Mouse (Mus musculus): Measurements from ENCODE around the gene Ppp1r9a.

The Ppp1r9a gene

DNA sequence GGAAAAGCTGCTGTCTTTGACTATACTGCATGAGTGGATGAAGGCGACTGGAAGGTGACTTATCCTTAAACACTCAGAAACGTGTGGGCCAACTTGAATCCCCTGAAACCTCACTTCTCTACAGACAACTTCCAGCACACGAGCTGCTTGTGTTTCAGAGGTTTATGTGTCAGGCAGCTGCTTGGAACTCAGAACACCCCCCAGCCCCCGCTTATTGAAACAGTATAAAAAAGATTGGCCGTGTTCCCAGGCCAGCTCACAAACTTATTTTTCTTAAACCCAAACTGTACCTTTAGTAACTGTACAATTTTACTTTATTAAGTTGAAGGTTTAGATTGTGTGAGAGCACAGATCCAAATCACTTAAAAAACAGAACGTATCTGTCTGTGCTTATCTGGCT lies 53.9 kb downstream of the Ppp1r9a start:
- no peak for DNase-seq (ENCODE audit: low spot score)

DNA sequence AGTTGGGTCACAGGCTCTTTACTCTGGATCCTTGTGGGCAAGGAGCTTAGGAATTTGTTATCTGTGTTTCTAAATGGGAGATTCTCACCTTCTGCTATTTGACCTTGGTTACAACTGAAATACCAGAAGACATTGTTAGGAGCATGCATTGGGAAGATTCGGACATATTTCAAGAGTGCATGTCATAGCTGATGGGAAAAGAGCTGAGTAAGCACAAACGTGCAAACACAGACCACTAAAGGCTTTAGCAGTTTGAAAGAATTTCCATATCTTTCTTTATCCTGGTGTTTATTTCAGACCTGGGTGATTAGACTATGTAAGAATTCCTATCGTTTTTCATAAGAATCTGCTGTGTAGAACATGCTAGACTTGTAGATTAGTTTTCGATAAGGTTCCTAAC lies 59.5 kb downstream of the Ppp1r9a start:
- no peak for DNase-seq (ENCODE audit: low spot score)

DNA sequence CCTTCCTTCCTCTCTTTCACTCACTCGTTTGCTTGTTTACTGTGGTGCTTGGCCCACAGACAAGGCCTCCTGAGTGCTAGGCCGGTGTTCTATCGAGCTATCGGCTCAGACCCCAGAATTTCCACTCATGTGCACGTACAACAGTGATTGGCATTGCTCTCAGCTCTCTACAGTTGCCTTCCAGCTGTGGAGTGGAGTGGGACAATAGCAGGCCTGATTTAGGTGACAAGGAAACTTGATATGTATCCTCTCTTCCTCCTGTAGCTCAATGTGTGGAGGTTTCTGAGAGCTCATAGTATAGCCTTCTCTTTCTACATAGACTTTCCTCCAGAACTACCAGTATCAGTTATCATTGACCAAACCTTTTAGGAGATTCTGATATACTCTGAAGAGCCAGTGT lies 60.3 kb downstream of the Ppp1r9a start:
- no peak for DNase-seq (ENCODE audit: low spot score)

DNA sequence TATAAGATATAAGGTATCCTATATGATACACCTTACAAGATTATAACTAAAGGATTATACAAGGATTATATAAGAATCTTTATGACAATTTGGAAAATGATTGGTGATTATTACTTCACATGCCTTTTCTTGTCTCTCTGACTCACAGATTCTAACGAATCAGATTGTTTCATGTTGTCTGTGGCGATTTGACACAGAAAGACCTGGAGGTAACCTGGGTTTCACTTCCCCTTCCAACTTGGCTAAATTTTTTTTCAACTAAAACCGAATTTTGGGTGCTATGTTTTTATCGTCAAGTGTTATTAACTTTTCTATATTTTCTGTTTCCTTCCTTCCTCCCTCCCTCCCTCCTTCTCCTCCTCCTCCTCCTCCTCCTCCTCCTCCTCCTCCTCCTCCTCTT lies 64.5 kb downstream of the Ppp1r9a start:
- DNase-seq (ENCODE audit: low spot score), result no peak

DNA sequence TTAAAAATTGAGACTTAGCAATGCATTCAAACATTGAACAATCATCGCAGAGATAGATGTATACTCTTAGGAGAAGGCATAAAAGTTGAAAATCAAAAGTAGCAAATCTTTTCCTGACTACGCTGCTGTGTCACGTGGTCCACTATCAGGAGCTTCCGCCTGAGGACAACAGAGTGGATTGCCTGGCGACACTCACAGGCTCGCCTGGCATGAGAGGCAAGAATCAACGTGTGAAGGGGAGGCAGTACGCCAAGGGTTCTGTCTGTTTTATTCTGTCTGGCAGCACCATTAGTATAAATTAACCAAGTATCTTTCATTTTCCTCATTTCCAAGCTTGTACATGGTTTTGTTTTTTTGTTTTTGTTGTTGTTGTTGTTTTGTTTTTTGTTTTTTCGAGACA lies 68.5 kb downstream of the Ppp1r9a start:
- no peak for DNase-seq (ENCODE audit: low spot score)

DNA sequence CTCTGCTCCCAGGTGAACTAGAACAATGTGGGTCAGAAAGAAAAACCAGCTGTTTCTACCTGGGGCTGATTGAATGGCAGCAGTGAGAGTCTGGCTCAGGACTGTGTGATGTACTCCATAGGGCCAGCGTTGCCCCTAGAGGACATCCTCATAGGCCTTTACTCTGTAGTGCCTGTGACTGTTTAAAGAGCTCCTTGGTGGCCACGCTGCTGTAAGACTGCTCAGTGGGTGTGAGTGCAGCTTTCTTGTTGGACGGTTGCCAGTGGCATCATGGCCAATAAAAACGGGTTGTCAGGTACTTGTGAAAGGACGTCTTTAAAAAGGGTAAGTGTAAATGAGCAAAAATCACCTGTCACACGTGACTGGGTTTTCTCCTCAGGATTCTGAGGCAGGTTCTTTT lies 70.1 kb downstream of the Ppp1r9a start:
- no peak for DNase-seq (ENCODE audit: low spot score)

DNA sequence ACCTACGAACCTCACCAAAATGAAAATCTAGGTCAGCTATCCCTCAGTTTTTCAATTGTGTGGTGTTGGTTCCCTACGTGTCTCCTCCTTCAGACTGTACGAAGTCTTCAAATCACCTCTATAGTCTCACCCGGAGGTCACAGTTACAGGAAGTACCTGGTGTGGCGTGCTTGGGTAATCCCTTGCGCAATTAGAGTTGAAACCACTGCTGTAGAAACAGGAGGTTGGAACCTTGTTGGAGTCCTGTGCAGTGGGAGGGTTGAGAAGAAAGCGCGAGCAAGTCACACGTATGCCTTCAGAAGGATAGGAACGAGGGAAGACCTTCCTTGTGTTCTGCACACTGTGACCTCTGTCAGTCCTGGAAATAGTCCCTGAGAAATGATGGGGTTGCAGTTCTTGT lies 70.6 kb downstream of the Ppp1r9a start:
- DNase-seq (ENCODE audit: low spot score), result no peak

DNA sequence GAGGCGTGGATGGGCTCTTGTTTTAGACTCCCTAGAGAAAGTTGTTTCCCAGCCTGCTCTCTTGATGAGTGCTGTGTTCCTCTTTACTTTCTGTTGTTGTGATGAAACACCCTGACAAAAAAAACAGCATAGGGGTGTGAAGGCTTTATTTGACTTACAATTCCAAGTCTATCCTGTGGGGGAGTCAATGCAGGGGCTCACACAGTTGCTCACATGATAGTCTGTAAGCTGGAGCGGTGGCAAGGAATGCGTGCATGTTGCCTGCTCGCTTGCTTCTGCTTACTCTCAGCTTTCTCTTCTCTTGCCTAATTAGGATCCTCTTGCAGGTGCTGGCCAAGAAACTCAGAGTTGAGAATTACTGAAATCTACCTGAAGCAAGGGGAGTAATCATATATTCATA lies 74.8 kb downstream of the Ppp1r9a start:
- DNase-seq (ENCODE audit: low spot score), result no peak

DNA sequence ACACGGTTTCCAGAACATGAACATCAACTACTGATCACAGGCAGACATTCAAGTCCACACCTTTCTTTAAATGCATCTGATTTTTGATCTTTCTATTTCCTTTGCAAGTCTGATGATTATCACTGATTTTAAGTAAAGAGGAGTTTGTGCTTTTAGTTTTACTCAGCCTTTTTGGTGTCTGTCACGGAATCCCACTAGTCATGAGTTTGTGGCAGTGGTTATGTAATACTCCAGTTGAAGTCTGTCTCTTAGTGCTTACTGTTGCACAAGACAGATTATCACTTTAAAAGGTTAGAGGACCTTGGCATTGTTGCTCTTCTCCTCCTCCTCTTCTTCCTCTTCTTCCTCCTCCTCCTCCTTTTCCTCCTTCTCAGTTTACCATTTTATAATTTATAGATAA lies 75.5 kb downstream of the Ppp1r9a start:
- no peak for DNase-seq (ENCODE audit: low spot score)

DNA sequence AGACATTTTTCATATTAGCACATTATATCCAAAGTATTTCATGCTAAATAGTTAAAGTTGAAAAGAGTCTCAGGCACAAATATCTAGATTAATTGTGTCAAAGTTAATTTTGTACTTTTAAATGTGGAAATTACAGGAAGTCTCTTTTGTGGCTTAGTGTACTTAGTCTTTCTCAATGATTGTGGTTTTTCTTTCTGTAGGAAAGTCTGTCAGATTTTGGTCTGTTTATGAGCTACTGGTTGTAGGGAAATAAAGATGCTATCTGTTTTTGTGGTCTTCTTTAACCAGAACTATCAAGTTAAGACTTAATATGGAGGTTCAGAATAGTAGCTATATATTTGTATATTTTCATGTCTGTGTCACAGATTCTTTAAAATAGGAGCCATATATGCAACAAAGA lies 76.2 kb downstream of the Ppp1r9a start:
- DNase-seq (ENCODE audit: low spot score), result no peak

DNA sequence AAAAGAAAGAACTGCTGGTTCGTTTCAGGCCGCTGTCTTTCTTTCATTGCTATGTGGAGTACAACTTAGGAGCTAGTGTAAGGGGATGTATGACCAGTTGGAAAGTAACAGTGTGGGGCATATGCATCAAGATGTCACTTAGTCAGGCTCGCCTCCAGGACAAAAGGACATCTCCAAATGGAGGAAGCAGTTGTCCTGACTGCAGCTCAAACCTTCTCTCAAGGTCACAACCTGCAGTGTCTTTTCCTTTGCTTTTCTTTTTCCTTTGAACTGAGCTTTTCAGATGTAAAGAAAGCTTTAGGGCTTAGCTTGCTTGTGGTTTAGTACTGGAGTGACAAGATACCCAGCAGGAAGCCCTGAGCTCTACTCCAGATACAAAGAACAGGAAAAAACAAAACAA lies 77.4 kb downstream of the Ppp1r9a start:
- no peak for DNase-seq (ENCODE audit: low spot score)

DNA sequence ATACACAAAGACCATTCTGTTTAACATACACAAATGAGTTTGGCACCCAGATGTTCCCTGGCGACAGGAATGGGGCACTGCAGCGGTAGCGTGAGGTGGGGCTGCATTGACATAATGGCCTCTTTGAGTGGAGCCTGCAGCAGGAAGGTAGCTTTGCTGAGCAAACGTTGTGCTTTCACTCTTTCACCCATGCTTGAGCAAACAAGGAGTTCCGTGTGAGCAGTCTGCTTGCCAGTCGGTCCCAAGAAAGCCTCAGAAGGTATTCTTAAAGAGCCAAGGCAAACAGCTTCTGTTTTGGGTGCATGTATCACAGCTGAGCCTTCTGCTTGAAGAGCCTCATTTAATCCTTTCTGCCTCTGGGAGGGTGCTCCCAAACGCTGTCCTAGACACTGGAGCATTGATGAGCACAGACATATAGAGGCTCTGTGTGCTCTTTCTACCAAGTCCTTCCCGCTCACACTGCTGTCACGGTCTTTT lies 80.0 kb downstream of the Ppp1r9a start:
- peak; percentile 26 for DNase-seq (ENCODE audit: low spot score)

DNA sequence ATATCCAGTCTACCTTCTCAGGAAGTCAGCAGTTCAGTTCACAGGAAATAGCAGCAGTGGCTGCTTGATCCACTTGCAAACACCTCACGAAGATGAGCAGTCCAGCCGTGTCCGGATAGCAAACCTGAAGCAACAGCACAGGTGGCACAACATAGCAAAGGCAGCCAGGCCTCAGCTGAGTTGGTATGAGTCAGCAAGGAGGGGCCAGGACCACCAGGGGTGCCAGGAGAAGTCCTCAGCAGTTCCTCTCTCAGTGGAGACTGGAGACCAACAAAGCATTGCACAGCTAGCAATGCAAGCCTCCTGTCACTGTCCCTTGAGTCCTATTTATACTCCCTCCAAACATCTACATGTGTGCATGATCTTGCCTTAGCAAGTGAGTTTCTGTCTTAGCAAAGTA lies 83.0 kb downstream of the Ppp1r9a start:
- DNase-seq (ENCODE audit: low spot score), result no peak

DNA sequence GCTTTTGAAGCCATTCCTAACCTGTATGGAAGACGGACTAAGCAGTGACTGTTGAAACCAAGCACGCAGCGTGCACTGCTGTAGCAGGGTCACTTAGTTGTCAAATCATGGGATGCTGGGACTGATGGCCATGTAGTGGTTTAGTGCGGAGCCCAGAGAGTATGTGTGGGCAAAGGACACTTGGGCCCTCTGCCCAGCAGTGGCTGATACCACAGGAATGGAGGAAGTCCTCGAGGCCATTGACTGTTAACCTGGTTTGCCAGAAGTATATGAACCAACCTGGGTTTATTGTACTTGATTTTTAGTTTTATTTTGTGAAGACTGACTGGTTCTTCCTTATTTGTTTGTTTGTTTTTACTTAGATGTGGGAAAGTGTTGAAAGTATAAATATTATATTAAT lies 84.4 kb downstream of the Ppp1r9a start:
- no peak for DNase-seq (ENCODE audit: low spot score)

DNA sequence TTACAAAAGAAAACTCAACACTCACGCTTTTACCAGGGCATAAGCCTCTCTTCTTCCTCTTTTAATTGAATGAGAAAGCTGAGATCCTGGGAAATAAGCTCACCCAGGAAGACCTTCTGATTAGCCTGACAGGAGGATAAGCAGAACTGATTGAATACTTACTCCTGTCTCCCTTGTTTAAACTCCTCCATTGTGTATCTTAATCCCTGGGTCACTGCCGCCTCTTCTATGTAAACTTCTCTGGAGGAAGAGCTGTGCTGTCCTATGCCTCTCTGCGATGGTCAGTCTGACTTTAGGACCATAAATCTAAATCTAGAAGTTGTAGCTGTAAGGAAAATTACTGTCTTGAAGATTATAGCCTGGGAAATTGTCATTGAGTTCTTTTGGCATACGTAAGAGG lies 86.0 kb downstream of the Ppp1r9a start:
- no peak for DNase-seq (ENCODE audit: low spot score)

DNA sequence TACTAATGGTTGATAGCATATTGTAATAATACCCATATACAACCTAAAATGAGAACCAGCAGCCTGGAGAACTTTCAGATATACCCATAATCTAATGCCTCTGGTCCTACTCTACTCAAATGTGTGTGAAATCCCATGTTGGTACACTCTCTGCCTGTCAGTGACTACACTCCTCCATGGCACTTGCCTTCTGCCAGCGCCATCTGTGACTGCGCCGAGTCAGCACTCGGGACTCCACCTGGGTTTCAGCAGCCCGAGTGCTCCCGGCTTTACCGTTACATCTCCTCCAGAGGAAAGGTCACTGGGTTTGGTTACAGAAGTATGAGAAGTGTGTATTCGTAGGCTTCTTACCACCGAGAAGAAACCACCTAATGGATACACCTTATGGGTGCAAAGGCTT lies 89.6 kb downstream of the Ppp1r9a start:
- no peak for DNase-seq (ENCODE audit: low spot score)

DNA sequence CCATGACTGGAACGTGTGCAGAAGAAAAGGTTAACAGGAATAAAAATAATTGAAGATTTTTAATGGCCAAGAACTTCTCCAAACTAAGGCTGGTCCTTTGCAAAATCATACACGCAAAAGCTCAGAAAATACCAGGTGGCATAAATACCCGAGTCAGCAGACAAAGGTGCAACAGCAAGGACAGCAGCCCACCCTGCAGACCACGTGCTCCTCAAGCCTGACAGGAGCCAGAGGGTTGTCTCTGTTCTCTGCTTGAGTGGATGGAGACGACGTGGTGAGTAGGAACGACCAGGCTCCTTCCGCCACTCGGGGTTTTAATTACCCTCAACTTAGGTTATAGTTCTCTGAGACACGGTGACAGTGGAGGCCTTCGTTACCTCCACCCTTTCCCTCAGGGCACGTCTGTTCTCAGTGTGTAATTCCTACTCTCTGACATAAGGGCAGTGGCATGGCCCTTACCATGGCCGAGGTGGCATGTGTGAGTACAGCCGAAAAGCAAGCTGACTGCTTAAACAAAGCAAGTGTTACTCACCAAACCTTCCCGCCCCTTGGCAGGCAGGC lies 91.0 kb downstream of the Ppp1r9a start:
- no peak for DNase-seq (ENCODE audit: low spot score)

DNA sequence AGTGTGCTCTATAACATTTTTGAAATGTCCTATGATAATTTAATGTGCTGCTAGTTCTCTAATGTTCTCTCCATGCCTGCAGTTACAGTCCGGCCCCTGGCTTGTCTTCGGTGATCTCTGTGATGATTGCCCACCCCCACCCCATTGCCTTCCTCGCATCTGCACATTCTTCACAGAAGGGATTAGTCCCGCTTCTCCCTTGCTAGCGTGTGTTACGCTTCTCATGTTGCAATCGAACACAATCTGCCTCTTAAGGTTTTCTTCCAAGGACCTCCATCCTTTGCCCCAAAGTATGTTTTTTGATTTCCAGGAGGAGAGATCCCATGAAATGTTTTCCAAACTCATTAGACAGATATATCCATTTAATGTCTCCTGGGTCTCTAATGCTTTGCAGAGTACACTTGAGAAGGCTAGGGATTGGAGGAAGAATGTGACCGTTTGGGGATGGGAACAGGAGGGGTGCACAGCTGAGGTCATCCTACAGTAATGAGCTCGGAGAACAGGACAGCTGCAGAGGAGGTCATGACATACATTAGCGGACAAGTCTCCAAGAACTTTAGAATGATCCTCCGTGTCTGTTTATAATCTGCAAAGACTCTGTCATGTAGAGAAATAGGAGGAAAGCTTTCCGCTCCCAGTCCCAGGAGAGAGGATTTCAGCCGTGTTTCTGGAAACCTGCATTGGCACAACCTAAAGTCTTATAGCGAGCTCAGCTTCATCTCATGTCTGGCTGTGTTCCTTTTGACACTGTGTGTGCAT lies 91.6 kb downstream of the Ppp1r9a start:
- no peak for DNase-seq (ENCODE audit: low spot score)

DNA sequence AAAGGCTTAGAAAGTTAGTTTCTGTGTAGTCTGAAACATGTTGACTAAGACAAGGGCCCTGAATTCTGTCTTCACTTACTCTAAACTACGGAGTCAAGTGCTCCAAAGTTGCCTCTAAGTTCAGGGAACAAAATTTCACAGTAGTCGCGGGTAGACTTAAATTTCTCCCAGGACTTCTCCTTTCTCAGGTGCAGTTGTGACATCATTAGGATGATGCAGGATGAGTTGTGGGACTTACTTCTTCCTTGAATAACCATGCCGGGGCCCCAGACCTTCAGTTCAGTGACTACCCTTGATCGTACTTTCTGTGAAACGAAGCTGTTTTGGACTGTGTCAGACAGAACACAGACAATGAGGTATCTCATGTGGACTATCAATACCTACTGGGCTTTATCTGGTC lies 94.9 kb downstream of the Ppp1r9a start:
- no peak for DNase-seq (ENCODE audit: low spot score)

DNA sequence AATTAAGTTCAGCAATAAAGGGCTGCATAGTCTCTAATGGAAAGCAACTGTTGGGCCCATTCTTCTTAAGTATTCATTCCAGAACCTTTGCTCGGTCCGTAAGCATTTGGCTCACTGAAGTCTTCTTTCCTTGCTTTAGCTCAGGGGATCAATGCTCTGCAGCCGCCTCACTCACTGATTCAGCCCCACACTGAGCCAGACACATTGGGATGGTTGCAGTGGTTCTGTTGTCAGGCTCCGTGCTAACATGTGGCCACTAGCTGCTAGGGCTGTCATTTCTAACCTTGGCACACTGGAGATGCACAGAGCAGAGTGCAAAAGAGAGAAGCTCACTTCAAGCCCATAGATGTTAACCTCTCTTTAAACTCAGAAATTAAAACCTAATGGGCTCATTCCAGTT lies 96.2 kb downstream of the Ppp1r9a start:
- no peak for DNase-seq (ENCODE audit: low spot score)

DNA sequence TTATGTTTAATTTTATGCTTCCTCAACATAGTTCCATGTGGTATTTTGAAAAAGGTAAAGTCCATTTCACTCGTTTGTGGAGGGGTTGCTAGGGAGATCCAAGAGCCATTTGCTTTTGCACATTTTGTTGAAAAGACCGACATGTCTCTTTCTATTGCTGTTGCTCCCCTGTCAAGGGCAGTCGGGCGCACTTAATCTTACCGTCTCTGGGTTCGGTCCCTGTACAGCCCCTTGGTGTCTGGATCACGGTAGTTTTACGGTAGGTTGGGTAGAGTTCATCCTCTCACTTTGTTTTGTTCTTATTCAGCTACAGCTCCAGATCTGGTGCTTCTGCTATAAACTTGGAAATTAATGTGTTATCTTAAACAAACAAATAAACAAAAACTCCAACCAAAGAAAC lies 98.1 kb downstream of the Ppp1r9a start:
- no peak for DNase-seq (ENCODE audit: low spot score)

DNA sequence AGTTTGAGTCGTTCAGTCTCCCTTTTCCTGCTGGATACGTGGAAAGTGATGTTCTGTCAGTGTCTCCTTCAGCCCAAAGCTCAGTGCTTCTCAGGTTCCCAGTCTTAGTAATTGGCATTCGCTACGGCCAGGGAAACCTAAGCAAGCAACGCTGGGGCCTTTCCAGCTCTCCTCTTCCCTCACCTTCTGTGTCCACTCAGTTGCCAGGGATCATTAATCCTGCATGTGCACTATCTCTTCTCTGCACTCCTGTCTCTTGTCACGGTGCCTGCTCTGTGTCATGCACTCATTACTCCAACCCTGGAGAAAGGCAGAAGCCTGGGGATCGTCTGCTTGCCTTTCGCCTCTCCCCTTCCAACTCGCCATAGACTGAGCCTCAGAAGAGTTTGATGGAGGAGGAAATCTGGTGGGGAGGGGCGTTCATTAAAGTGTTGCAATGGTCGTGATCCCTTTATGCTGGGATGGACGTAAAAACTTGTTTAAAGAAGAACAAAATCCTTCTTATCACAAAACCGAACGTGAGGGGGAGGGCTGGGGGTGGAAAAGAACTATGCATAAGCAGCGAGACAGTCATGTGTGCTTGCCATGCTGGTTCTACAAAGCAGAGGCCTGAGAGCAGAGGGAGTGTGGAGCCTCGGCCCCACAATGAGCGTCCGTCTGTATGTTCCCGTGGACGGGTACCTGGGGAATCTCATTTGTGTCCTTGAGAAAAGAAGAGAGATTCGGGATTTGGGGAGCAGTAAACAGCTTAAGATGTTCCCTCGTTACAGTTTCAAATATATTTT lies 103.0 kb downstream of the Ppp1r9a start:
- DNase-seq (ENCODE audit: low spot score), result peak; percentile 42

DNA sequence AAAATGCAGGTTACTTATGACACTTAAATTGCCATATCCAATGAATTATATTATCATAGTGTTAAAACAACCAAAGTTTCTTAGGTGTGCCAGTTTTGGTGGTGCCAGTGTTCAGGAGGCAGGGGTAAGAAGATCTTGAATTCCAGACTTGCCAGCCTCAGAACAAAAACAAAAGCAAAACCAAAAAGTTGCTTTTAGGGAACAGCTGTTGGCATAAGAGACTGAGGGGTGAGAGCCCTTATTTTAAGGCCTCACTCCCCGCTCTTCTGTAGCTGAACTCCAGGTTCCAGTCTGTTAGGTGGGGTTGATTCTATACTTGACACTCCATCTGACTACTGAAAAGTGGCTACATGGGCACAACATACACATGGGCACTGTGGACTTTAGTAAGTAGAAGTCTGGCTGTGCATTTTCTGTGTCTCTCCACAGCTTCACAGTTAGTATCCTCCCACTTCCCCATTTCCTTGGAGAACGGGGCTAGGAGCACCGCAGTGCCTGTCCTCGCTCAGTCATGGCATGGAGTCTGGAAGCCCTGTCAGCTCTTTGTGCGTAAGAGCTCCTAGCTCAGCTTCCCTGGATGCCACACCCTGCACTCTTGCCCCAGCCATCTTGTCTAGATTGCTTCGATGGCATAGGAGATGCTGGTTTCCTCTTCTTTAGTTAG lies 103.7 kb downstream of the Ppp1r9a start:
- DNase-seq (ENCODE audit: low spot score), result no peak

Measured in urinary bladder, postnatal 14 days (tissue).